Mouse (Mus musculus) embryonic facial prominence, embryonic 15.5 days (tissue): ENCODE data around the gene Fcho2. TPM values are rescaled to one million over a fixed set of nuclear protein-coding genes. Genes with fewer than 3 reads are reported as not detected.

Source experiments
- ATAC-seq: fragments of 200-750 bp; cut with Nextera tagmentation; 2 replicates; pipeline ENCODE4 v1.8.0; 2017; ENCODE audit warnings: low read depth, moderate TSS enrichment; ENCODE audit not compliant: insufficient number of reproducible peaks, low FRiP score, low TSS enrichment
- H3K27ac ChIP-seq: fragments of 300-500 bp; sonication (generic); replicated peaks from 2 replicates; pipeline ENCODE4 v1.5.1; 2015; ENCODE audit warnings: mild to moderate bottlenecking, inconsistent platforms
- H3K27me3 ChIP-seq: fragments of 300-500 bp; sonication (generic); 2 replicates; pipeline ENCODE4 v1.6.1; 2015; ENCODE audit warnings: inconsistent platforms
- H3K36me3 ChIP-seq: fragments of 300-500 bp; sonication (generic); 2 replicates; pipeline ENCODE4 v1.6.1; 2015; ENCODE audit warnings: mild to moderate bottlenecking, inconsistent platforms
- H3K4me1 ChIP-seq: fragments of 300-500 bp; sonication (generic); 2 replicates; pipeline ENCODE4 v1.6.1; 2015; ENCODE audit warnings: inconsistent platforms
- H3K4me2 ChIP-seq: fragments of 300-500 bp; sonication (generic); replicated peaks from 2 replicates; pipeline ENCODE4 v1.6.1; 2015; ENCODE audit warnings: mild to moderate bottlenecking, inconsistent platforms
- H3K4me3 ChIP-seq: fragments of 300-500 bp; sonication (generic); replicated peaks from 2 replicates; pipeline ENCODE4 v1.5.1; 2015; ENCODE audit warnings: mild to moderate bottlenecking, inconsistent platforms
- H3K9ac ChIP-seq: fragments of 300-500 bp; sonication (generic); 2 replicates; pipeline ENCODE4 v1.6.1; 2015; ENCODE audit warnings: inconsistent platforms
- H3K9me3 ChIP-seq: fragments of 300-500 bp; sonication (generic); replicated peaks from 2 replicates; pipeline ENCODE4 v1.6.1; 2016; ENCODE audit warnings: inconsistent platforms
- WGBS: fragments of 180-500 bp; shearing (Covaris S2); methylation state at CpG from one replicate; pipeline ENCODE4 v1.1.7; 2015; 5-methylcytosine and 5-hydroxymethylcytosine counted together
- polyA plus RNA-seq: library from polyadenylated mRNA; unstranded; fragments of >200 nt; fragmentation: Nextera tagmentation; extraction: Ambion mirVana; gene quantifications from 2 replicates; pipeline ENCODE4 v1.2.1, GENCODE M21; 2015

Fcho2 gene
- polyA plus RNA-seq, 1 experiment from 2014 or later: 36.0 TPM

GRCm38 (mm10) chr13:98743829-98744228 lies 71.4 kb downstream of the Fcho2 start:
- Histone ChIP-seq H3K36me3 (peaks cover 42% of the 10 kb centered on the region), H3K27me3 (no peaks in the 10 kb centered on the region), H3K27ac (no peak overlapping the region), H3K4me2 (no peak overlapping the region), H3K4me3 (no peak overlapping the region), H3K9ac (no peak overlapping the region), H3K4me1 (no peaks in the 10 kb centered on the region), H3K9me3 (no peaks in the 10 kb centered on the region)
- no peak for ATAC-seq

GRCm38 (mm10) chr13:98743214-98743613 lies 72.0 kb downstream of the Fcho2 start:
- Histone ChIP-seq H3K27ac (no peak overlapping the region), H3K36me3 (peaks cover 42% of the 10 kb centered on the region), H3K4me2 (no peak overlapping the region), H3K9me3 (no peaks in the 10 kb centered on the region), H3K4me3 (no peak overlapping the region), H3K9ac (no peak overlapping the region), H3K27me3 (no peaks in the 10 kb centered on the region), H3K4me1 (no peaks in the 10 kb centered on the region)
- WGBS: 92% methylated on average over 6 of the region's 6 CpGs
- ATAC-seq: no peak

DNA sequence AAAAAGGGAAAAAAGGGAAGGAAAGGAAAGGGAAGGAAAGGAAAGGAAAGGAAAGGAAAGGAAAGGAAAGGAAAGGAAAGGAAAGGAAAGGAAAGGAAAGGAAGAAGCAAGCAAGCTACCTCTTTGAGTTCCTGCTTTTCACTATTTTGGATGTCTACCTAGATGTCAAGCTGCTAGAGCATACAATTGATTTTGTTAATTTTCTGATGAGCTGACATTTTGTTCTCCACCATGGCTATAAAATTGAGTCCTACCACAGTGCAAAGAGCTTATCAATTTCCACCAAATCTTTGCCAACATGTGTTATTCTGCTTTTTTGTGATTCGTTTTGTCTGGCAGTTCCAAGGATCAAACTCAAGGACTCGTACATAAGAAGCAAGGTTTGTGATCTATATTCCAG lies 77.0 kb downstream of the Fcho2 start:
- peaks cover 26% of the 10 kb centered on the region for H3K36me3 ChIP-seq
- no peaks in the 10 kb centered on the region for H3K9me3 ChIP-seq
- 89% methylated on average over 2 of the region's 2 CpGs for WGBS
- H3K27ac ChIP-seq: no peak overlapping the region
- no peak overlapping the region for H3K4me2 ChIP-seq
- H3K4me3 ChIP-seq: no peak overlapping the region
- no peak for ATAC-seq
- no peak overlapping the region for H3K9ac ChIP-seq
- H3K27me3 ChIP-seq: no peaks in the 10 kb centered on the region
- no peaks in the 10 kb centered on the region for H3K4me1 ChIP-seq

- no peak for ATAC-seq
- no peaks in the 10 kb centered on the region for H3K27me3 ChIP-seq
- peaks cover 44% of the 10 kb centered on the region for H3K36me3 ChIP-seq
- no peak overlapping the region for H3K9ac ChIP-seq
- no peak overlapping the region for H3K27ac ChIP-seq
- H3K9me3 ChIP-seq: no peaks in the 10 kb centered on the region
- H3K4me2 ChIP-seq: no peak overlapping the region
- H3K4me1 ChIP-seq: no peaks in the 10 kb centered on the region
- 67% methylated on average over 3 of the region's 3 CpGs for WGBS
- H3K4me3 ChIP-seq: no peak overlapping the region
These were observed 82.0 kb downstream of the Fcho2 start for GRCm38 (mm10) chr13:98733292-98733691.

GRCm38 (mm10) chr13:98729271-98730062 lies 85.8 kb downstream of the Fcho2 start:
- Histone ChIP-seq H3K27me3 (no peaks in the 10 kb centered on the region), H3K36me3 (peaks cover 64% of the 10 kb centered on the region)
- WGBS: 59% methylated on average over 1 of the region's 1 CpGs

GRCm38 (mm10) chr13:98726494-98726893 lies 88.8 kb downstream of the Fcho2 start:
- no peak for ATAC-seq
- 61% methylated on average over 4 of the region's 4 CpGs for WGBS
- peaks cover 53% of the 10 kb centered on the region for H3K36me3 ChIP-seq

More at GRCm38 (mm10) chr13:98729271-98730062, 85.8 kb downstream of the Fcho2 start:
- Histone ChIP-seq H3K4me1 (no peaks in the 10 kb centered on the region), H3K9me3 (no peaks in the 10 kb centered on the region), H3K27ac (no peak overlapping the region), H3K9ac (no peak overlapping the region), H3K4me2 (no peak overlapping the region), H3K4me3 (no peak overlapping the region)
- ATAC-seq: no peak

GRCm38 (mm10) chr13:98723430-98723829 lies 91.8 kb downstream of the Fcho2 start:
- H3K27me3 ChIP-seq: no peaks in the 10 kb centered on the region
- no peak overlapping the region for H3K4me3 ChIP-seq
- peaks cover 36% of the 10 kb centered on the region for H3K36me3 ChIP-seq
- no peak overlapping the region for H3K27ac ChIP-seq
- no peak overlapping the region for H3K4me2 ChIP-seq
- WGBS: 87% methylated on average over 1 of the region's 1 CpGs
- H3K9ac ChIP-seq: no peak overlapping the region
- no peaks in the 10 kb centered on the region for H3K9me3 ChIP-seq
- H3K4me1 ChIP-seq: no peaks in the 10 kb centered on the region
- ATAC-seq: no peak

More at GRCm38 (mm10) chr13:98726494-98726893, 88.8 kb downstream of the Fcho2 start:
- no peak overlapping the region for H3K9ac ChIP-seq
- no peaks in the 10 kb centered on the region for H3K9me3 ChIP-seq
- no peak overlapping the region for H3K4me3 ChIP-seq
- no peaks in the 10 kb centered on the region for H3K4me1 ChIP-seq
- no peak overlapping the region for H3K27ac ChIP-seq
- H3K4me2 ChIP-seq: no peak overlapping the region
- H3K27me3 ChIP-seq: no peaks in the 10 kb centered on the region

DNA sequence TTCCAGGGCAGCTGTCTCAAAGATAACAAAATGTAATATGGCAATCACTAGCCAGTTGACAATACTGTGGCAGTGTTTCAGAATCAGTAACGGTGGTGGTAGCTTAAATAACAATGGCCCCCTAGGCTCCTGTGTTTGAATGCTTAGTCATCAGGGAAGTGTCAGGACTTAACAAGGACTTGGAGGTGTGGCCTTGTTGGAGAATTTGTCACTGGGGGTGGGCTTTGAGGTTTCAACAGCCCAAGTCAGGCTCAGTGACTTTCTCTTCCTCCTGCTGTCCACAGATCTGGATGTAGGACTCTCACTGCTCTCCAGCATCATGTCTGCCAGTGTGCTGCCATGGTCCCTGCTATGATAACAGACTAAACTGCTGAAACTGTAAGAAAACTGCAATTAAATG lies 93.0 kb downstream of the Fcho2 start:
- WGBS: 46% methylated on average over 1 of the region's 1 CpGs
- no peaks in the 10 kb centered on the region for H3K4me1 ChIP-seq

GRCm38 (mm10) chr13:98716176-98716575 lies 99.1 kb downstream of the Fcho2 start:
- Histone ChIP-seq H3K4me1 (no peaks in the 10 kb centered on the region), H3K27me3 (no peaks in the 10 kb centered on the region), H3K27ac (no peak overlapping the region), H3K4me2 (no peak overlapping the region), H3K4me3 (no peak overlapping the region), H3K9me3 (no peaks in the 10 kb centered on the region), H3K36me3 (no peaks in the 10 kb centered on the region), H3K9ac (no peak overlapping the region)
- ATAC-seq: no peak
- WGBS: 86% methylated on average over 8 of the region's 8 CpGs

More for the DNA sequence above, 93.0 kb downstream of the Fcho2 start:
- Histone ChIP-seq H3K4me2 (no peak overlapping the region), H3K27me3 (no peaks in the 10 kb centered on the region), H3K9ac (no peak overlapping the region), H3K36me3 (peaks cover 31% of the 10 kb centered on the region), H3K4me3 (no peak overlapping the region), H3K9me3 (no peaks in the 10 kb centered on the region), H3K27ac (no peak overlapping the region)
- no peak for ATAC-seq

DNA sequence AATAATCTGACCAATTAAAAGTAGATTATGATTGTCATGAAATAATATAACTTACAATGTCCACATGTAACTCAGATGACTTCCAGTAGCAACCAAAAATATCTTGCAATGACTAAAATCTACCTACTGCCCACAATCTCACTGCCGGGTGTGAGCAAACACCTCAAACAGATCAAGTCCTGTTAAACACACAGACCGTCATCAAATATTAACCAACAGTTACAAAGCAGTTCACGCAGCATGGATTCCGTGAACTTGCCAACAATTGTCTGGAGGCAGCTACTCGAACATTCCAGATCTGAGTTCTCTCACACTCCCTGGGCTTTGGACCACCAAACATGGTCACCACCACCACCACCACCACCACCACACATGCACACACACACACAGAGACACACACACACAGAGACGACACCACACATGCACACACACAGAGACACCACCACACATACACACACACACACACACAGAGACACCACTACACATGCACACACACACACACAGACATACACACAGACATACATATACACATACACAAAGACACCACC lies 99.7 kb downstream of the Fcho2 start:
- no peaks in the 10 kb centered on the region for H3K4me1 ChIP-seq
- H3K9me3 ChIP-seq: no peaks in the 10 kb centered on the region
- ATAC-seq: no peak
- no peak overlapping the region for H3K27ac ChIP-seq
- H3K4me3 ChIP-seq: no peak overlapping the region
- no peaks in the 10 kb centered on the region for H3K27me3 ChIP-seq
- 81% methylated on average over 6 of the region's 6 CpGs for WGBS
- H3K9ac ChIP-seq: no peak overlapping the region
- no peak overlapping the region for H3K4me2 ChIP-seq
- no peaks in the 10 kb centered on the region for H3K36me3 ChIP-seq

GRCm38 (mm10) chr13:98710655-98711054 lies 104.6 kb downstream of the Fcho2 start:
- no peak overlapping the region for H3K9ac ChIP-seq
- no peaks in the 10 kb centered on the region for H3K9me3 ChIP-seq
- ATAC-seq: no peak
- no peak overlapping the region for H3K4me2 ChIP-seq
- WGBS: 86% methylated on average over 1 of the region's 1 CpGs
- no peak overlapping the region for H3K27ac ChIP-seq
- H3K36me3 ChIP-seq: no peaks in the 10 kb centered on the region
- H3K4me3 ChIP-seq: no peak overlapping the region
- H3K27me3 ChIP-seq: no peaks in the 10 kb centered on the region
- no peaks in the 10 kb centered on the region for H3K4me1 ChIP-seq

GRCm38 (mm10) chr13:98710236-98710635 lies 105.0 kb downstream of the Fcho2 start:
- Histone ChIP-seq H3K27me3 (no peaks in the 10 kb centered on the region), H3K36me3 (no peaks in the 10 kb centered on the region), H3K4me3 (no peak overlapping the region), H3K9ac (no peak overlapping the region), H3K4me2 (no peak overlapping the region), H3K9me3 (no peaks in the 10 kb centered on the region), H3K4me1 (no peaks in the 10 kb centered on the region), H3K27ac (no peak overlapping the region)
- no peak for ATAC-seq
- WGBS: 53% methylated on average over 8 of the region's 8 CpGs
